Mouse (Mus musculus) cerebellum, postnatal 4 days (tissue): ENCODE measurements at regions not wholly inside any gene's neighbourhood (a gene's known extent, or its start where the extent isn't known, plus 50 kb on each side); places are given as distances from the start of the nearest gene placed in this dataset.

ENCODE experiments used
- DNase-seq, 2 experiments: peaks; one replicate each; pipeline ENCODE4 v3.0.0; 2022; ENCODE audit warnings: low spot score in 2 of 2, mixed read lengths in 1 of 2

GRCm38 (mm10) chr15:62223156-62223840 lies 1300.5 kb upstream of the A1bg start:
- DNase-seq: no peak

GRCm38 (mm10) chr15:62222731-62223130 lies 1299.9 kb upstream of the A1bg start:
- no peak for DNase-seq

GRCm38 (mm10) chr15:62222201-62222600 lies 1299.4 kb upstream of the A1bg start:
- DNase-seq: no peak

- DNase-seq: no peak
These were observed 1298.4 kb upstream of the A1bg start for GRCm38 (mm10) chr15:62221024-62221819.

GRCm38 (mm10) chr15:62220620-62221019 lies 1297.8 kb upstream of the A1bg start:
- DNase-seq: no peak

GRCm38 (mm10) chr15:62219934-62220540 lies 1297.2 kb upstream of the A1bg start:
- DNase-seq: no peak

GRCm38 (mm10) chr15:62218346-62219080 lies 1295.7 kb upstream of the A1bg start:
- no peak for DNase-seq

- no peak for DNase-seq
These were observed 1294.1 kb upstream of the A1bg start for GRCm38 (mm10) chr15:62216688-62217477.

GRCm38 (mm10) chr15:62215616-62216398 lies 1293.0 kb upstream of the A1bg start:
- no peak for DNase-seq

- no peak for DNase-seq
These were observed 1291.5 kb upstream of the A1bg start for GRCm38 (mm10) chr15:62214300-62214699.

GRCm38 (mm10) chr15:62212283-62212910 lies 1289.6 kb upstream of the A1bg start:
- peak in 1 of 2 experiments; percentile 43 for DNase-seq

- DNase-seq: no peak
These were observed 1287.2 kb upstream of the A1bg start for GRCm38 (mm10) chr15:62209881-62210481.

- DNase-seq: no peak
These were observed 1286.5 kb upstream of the A1bg start for GRCm38 (mm10) chr15:62209296-62209695.

- DNase-seq: peak in 1 of 2 experiments; percentile 71
These were observed 1283.7 kb upstream of the A1bg start for GRCm38 (mm10) chr15:62206502-62206902.

GRCm38 (mm10) chr15:62203951-62204905 lies 1281.4 kb upstream of the A1bg start:
- no peak for DNase-seq

- no peak for DNase-seq
These were observed 1280.1 kb upstream of the A1bg start for GRCm38 (mm10) chr15:62202781-62203375.

GRCm38 (mm10) chr15:62198721-62199120 lies 1275.9 kb upstream of the A1bg start:
- DNase-seq: no peak

GRCm38 (mm10) chr15:62198194-62198593 lies 1275.4 kb upstream of the A1bg start:
- DNase-seq: no peak
